Mouse (Mus musculus) embryonic facial prominence, embryonic 12.5 days (tissue): ENCODE data around the gene Gm5294. TPM values are rescaled to one million over a fixed set of nuclear protein-coding genes. Genes with fewer than 3 reads are reported as not detected.
A peak's percentile ranks its signal among the peaks of the same experiment; 100 is the strongest.

Source experiments
- ATAC-seq: fragments of 200-750 bp; cut with Nextera tagmentation; 2 replicates; pipeline ENCODE4 v1.8.0; 2017; ENCODE audit not compliant: insufficient number of reproducible peaks, insufficient read depth, low FRiP score, low TSS enrichment
- H3K27ac ChIP-seq: fragments of 300-500 bp; sonication (generic); 2 replicates; pipeline ENCODE4 v1.5.1; 2016; ENCODE audit warnings: mild to moderate bottlenecking
- H3K27me3 ChIP-seq: fragments of 300-500 bp; sonication (generic); 2 replicates; pipeline ENCODE4 v1.6.1; 2016; ENCODE audit warnings: mild to moderate bottlenecking, moderate library complexity
- H3K36me3 ChIP-seq: fragments of 300-500 bp; sonication (generic); 2 replicates; pipeline ENCODE4 v1.6.1; 2016; ENCODE audit warnings: mild to moderate bottlenecking
- H3K4me1 ChIP-seq: fragments of 300-500 bp; sonication (generic); 2 replicates; pipeline ENCODE4 v1.6.1; 2016
- H3K4me2 ChIP-seq: fragments of 300-500 bp; sonication (generic); replicated peaks from 2 replicates; pipeline ENCODE4 v1.6.1; 2016; ENCODE audit warnings: mild to moderate bottlenecking, moderate library complexity
- H3K4me3 ChIP-seq: fragments of 300-500 bp; sonication (generic); 2 replicates; pipeline ENCODE4 v1.5.1; 2016; ENCODE audit warnings: mild to moderate bottlenecking
- H3K9ac ChIP-seq: fragments of 300-500 bp; sonication (generic); 2 replicates; pipeline ENCODE4 v1.6.1; 2016; ENCODE audit warnings: mild to moderate bottlenecking, moderate library complexity
- H3K9me3 ChIP-seq: fragments of 300-500 bp; sonication (generic); 2 replicates; pipeline ENCODE4 v1.6.1; 2016; ENCODE audit warnings: mild to moderate bottlenecking, moderate library complexity
- whole genome bisulfite sequencing: fragments of 180-500 bp; shearing (Covaris S2); methylation state at CpG from one replicate; pipeline ENCODE4 v1.1.7; 2016; 5-methylcytosine and 5-hydroxymethylcytosine counted together
- polyA plus RNA-seq: library from polyadenylated mRNA; unstranded; fragments of >200 nt; fragmentation: Nextera tagmentation; extraction: Ambion mirVana; gene quantifications from 2 replicates; pipeline ENCODE4 v1.2.1, GENCODE M21; 2016

The Gm5294 gene
- 0.37 and 0.45 TPM in 2 replicates for polyA plus RNA-seq

- Histone ChIP-seq H3K27ac (no peak within 1 kb of the TSS), H3K4me2 (peak within 1 kb of the TSS; percentile 54), H3K9ac (0 out of 2 replicates have a peak within 1 kb of the TSS, but pooled peaks have one; percentile 19), H3K4me1 (peaks cover 7% of the 10 kb centered on the region), H3K36me3 (no peaks in the 10 kb centered on the region), H3K9me3 (no peaks in the 10 kb centered on the region), H3K27me3 (peaks cover 64% of the 10 kb centered on the region), H3K4me3 (peak within 1 kb of the TSS; percentile 34)
- ATAC-seq = no peak
- 7% methylated on average over 21 of the region's 21 CpGs for WGBS
Observed at GRCm38 (mm10) chr5:138819780-138820179, at the start of gene Gm5294. TSS of gene Gm5294 (plus strand) at chr5:138820080.

- WGBS = 91% methylated on average over 5 of the region's 5 CpGs
- H3K27ac ChIP-seq = no peak overlapping the region
- peaks cover 12% of the 10 kb centered on the region; the same call in 1 of the 2 replicates for H3K4me1 ChIP-seq
- H3K36me3 ChIP-seq = no peaks in the 10 kb centered on the region
- no peaks in the 10 kb centered on the region for H3K9me3 ChIP-seq
- no peak overlapping the region for H3K4me2 ChIP-seq
- ATAC-seq = no peak
- no peak overlapping the region for H3K4me3 ChIP-seq
- H3K9ac ChIP-seq = no peak overlapping the region
- H3K27me3 ChIP-seq = no peaks in the 10 kb centered on the region
Observed at GRCm38 (mm10) chr5:138775096-138775495, 44.8 kb upstream of the Gm5294 start.

- Histone ChIP-seq H3K27ac (no peak overlapping the region), H3K9me3 (no peaks in the 10 kb centered on the region), H3K4me1 (peaks cover 12% of the 10 kb centered on the region; the same call in 1 of the 2 replicates), H3K4me2 (no peak overlapping the region), H3K4me3 (no peak overlapping the region), H3K27me3 (no peaks in the 10 kb centered on the region), H3K36me3 (no peaks in the 10 kb centered on the region), H3K9ac (no peak overlapping the region)
- WGBS = 31% methylated on average over 1 of the region's 1 CpGs
- ATAC-seq = no peak
Observed at GRCm38 (mm10) chr5:138776346-138776745, 43.5 kb upstream of the Gm5294 start.

GRCm38 (mm10) chr5:138778731-138779463 lies 41.0 kb upstream of the Gm5294 start:
- Histone ChIP-seq H3K36me3 (no peaks in the 10 kb centered on the region), H3K4me1 (peaks cover 12% of the 10 kb centered on the region; the same call in 1 of the 2 replicates), H3K4me2 (no peak overlapping the region), H3K9me3 (no peaks in the 10 kb centered on the region), H3K27me3 (no peaks in the 10 kb centered on the region), H3K4me3 (no peak overlapping the region), H3K27ac (no peak overlapping the region), H3K9ac (no peak overlapping the region)
- ATAC-seq = no peak
- 66% methylated on average over 9 of the region's 9 CpGs for WGBS

- H3K9me3 ChIP-seq = no peaks in the 10 kb centered on the region
- H3K4me3 ChIP-seq = no peak overlapping the region
- H3K9ac ChIP-seq = no peak overlapping the region
- no peak overlapping the region for H3K27ac ChIP-seq
- no peaks in the 10 kb centered on the region for H3K27me3 ChIP-seq
- H3K4me1 ChIP-seq = peaks cover 12% of the 10 kb centered on the region; the same call in 1 of the 2 replicates
- H3K36me3 ChIP-seq = no peaks in the 10 kb centered on the region
- no peak overlapping the region for H3K4me2 ChIP-seq
- 62% methylated on average over 3 of the region's 3 CpGs for WGBS
- no peak for ATAC-seq
Observed at GRCm38 (mm10) chr5:138779655-138780054, 40.2 kb upstream of the Gm5294 start.

- no peak overlapping the region for H3K9ac ChIP-seq
- no peak for ATAC-seq
- no peak overlapping the region for H3K4me3 ChIP-seq
- no peaks in the 10 kb centered on the region for H3K36me3 ChIP-seq
- H3K9me3 ChIP-seq = no peaks in the 10 kb centered on the region
- H3K27ac ChIP-seq = no peak overlapping the region
- no peaks in the 10 kb centered on the region for H3K27me3 ChIP-seq
- no peak overlapping the region for H3K4me2 ChIP-seq
- peaks cover 12% of the 10 kb centered on the region; the same call in 1 of the 2 replicates for H3K4me1 ChIP-seq
- WGBS = 68% methylated on average over 1 of the region's 1 CpGs
Observed at GRCm38 (mm10) chr5:138782697-138783096, 37.2 kb upstream of the Gm5294 start.

- Histone ChIP-seq H3K27me3 (no peaks in the 10 kb centered on the region), H3K4me2 (no peak overlapping the region), H3K4me3 (no peak overlapping the region), H3K36me3 (no peaks in the 10 kb centered on the region), H3K27ac (no peak overlapping the region), H3K9me3 (no peaks in the 10 kb centered on the region), H3K4me1 (peaks cover 12% of the 10 kb centered on the region; the same call in 1 of the 2 replicates), H3K9ac (no peak overlapping the region)
- 75% methylated on average over 8 of the region's 8 CpGs for WGBS
- no peak for ATAC-seq
Observed at GRCm38 (mm10) chr5:138783181-138783580, 36.7 kb upstream of the Gm5294 start.

GRCm38 (mm10) chr5:138785986-138786515 lies 33.8 kb upstream of the Gm5294 start:
- Histone ChIP-seq H3K36me3 (no peaks in the 10 kb centered on the region), H3K4me1 (peaks cover 8% of the 10 kb centered on the region; the same call in 1 of the 2 replicates), H3K9ac (no peak overlapping the region), H3K4me3 (no peak overlapping the region), H3K27me3 (no peaks in the 10 kb centered on the region), H3K27ac (no peak overlapping the region), H3K4me2 (no peak overlapping the region), H3K9me3 (no peaks in the 10 kb centered on the region)
- WGBS = 86% methylated on average over 3 of the region's 3 CpGs
- ATAC-seq = no peak

- Histone ChIP-seq H3K4me2 (no peak overlapping the region), H3K9me3 (no peaks in the 10 kb centered on the region), H3K36me3 (no peaks in the 10 kb centered on the region), H3K27ac (no peak overlapping the region), H3K9ac (no peak overlapping the region), H3K4me3 (no peak overlapping the region), H3K4me1 (peaks cover 8% of the 10 kb centered on the region; the same call in 1 of the 2 replicates), H3K27me3 (no peaks in the 10 kb centered on the region)
- ATAC-seq = no peak
- WGBS = 84% methylated on average over 7 of the region's 7 CpGs
Observed at GRCm38 (mm10) chr5:138787648-138788047, 32.2 kb upstream of the Gm5294 start.

- ATAC-seq = no peak
- Histone ChIP-seq H3K27me3 (no peaks in the 10 kb centered on the region), H3K9me3 (no peaks in the 10 kb centered on the region), H3K36me3 (no peaks in the 10 kb centered on the region), H3K4me1 (peaks cover 8% of the 10 kb centered on the region; the same call in 1 of the 2 replicates), H3K9ac (no peak overlapping the region), H3K4me2 (no peak overlapping the region), H3K27ac (no peak overlapping the region), H3K4me3 (no peak overlapping the region)
- 43% methylated on average over 11 of the region's 11 CpGs for WGBS
Observed at GRCm38 (mm10) chr5:138788481-138789211, 31.2 kb upstream of the Gm5294 start.

- H3K27ac ChIP-seq = no peak overlapping the region
- H3K4me1 ChIP-seq = peaks cover 8% of the 10 kb centered on the region; the same call in 1 of the 2 replicates
- no peaks in the 10 kb centered on the region for H3K36me3 ChIP-seq
- H3K4me2 ChIP-seq = no peak overlapping the region
- WGBS = 77% methylated on average over 11 of the region's 11 CpGs
- no peak overlapping the region for H3K4me3 ChIP-seq
- ATAC-seq = no peak
- H3K27me3 ChIP-seq = no peaks in the 10 kb centered on the region
- no peak overlapping the region for H3K9ac ChIP-seq
- no peaks in the 10 kb centered on the region for H3K9me3 ChIP-seq
Observed at GRCm38 (mm10) chr5:138790954-138791480, 28.9 kb upstream of the Gm5294 start.
